Mouse (Mus musculus): ENCODE measurements around the gene Mesd.

Mesd gene

GRCm38 (mm10) chr7:83884021-83884658, at the start of gene Mesd, which contains the start of gene Tlnrd1:
TSS of gene Mesd (plus strand) at chr7:83884466.
TSS of gene Tlnrd1 (minus strand) at chr7:83884305.
- peak; percentile 92 for DNase-seq (ENCODE audit: low read depth, low spot score)

GRCm38 (mm10) chr7:83838525-83839224, 45.6 kb upstream of the Mesd start:
- DNase-seq (ENCODE audit: low read depth, low spot score): no peak

DNA sequence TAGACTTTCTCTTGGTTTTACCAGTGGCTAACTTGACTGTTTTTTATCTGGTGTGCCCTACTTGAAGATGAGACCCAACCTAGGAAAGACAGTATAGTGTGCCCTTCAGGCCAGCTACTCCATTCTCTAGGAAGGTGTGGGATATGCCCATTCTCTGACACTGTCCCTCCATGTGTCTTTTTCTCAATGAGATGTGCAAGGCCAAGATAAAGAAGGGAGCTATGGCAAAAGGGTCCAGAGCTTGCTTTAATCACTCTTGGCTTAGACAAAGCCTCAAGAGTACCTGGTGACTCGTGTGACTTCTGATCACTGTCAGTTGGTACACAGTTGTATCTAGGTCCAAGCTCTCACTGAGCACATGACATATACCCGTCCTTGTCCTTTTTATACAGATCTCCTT, 44.2 kb upstream of the Mesd start:
- no peak for DNase-seq (ENCODE audit: low read depth, low spot score)

GRCm38 (mm10) chr7:83842486-83843259, 41.6 kb upstream of the Mesd start:
- DNase-seq (ENCODE audit: low read depth, low spot score): no peak

GRCm38 (mm10) chr7:83844807-83845206, 39.5 kb upstream of the Mesd start:
- DNase-seq (ENCODE audit: low read depth, low spot score): no peak

DNA sequence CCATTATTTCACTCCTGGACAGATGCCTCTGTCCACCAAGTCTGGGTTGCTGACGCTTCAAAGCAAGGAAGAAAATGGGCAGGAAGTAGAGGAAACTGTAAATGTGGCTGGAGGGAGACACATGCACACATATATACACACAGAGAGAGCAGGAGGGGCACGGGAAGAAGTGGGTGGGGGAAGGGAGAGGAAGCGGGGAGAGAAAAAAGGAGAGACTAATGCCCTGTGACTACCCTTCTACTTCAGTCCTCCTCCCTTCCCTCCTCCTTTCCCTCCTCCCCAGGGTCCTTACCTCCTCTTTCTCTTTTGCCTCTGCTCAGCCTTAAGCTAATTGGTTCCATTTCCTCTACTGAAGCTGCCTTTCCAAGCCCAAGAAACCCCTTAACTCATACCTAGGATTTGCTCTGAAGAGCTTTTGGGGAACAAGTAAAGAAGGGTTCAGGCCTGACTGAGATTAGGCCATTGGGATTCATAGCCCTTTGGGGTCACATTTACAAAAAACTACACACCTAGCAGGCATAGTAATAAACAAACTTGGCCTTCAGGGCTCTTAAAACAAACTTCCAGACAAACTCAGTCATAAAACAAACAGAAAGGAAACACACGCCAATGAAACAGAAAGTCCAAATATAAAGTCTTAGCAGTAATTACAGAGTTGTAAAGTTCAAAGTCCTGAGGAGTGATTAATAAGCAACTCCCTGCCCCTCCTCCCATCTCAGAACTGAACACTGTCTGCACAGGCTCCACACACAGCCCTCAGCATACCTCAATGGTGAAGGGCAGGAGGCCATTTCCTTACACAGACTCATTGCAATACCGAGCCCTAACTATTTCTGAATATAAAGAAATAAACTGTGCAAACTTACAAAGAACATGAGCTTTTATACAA, 36.8 kb upstream of the Mesd start:
- peak; percentile 73 for DNase-seq (ENCODE audit: low read depth, low spot score)

DNA sequence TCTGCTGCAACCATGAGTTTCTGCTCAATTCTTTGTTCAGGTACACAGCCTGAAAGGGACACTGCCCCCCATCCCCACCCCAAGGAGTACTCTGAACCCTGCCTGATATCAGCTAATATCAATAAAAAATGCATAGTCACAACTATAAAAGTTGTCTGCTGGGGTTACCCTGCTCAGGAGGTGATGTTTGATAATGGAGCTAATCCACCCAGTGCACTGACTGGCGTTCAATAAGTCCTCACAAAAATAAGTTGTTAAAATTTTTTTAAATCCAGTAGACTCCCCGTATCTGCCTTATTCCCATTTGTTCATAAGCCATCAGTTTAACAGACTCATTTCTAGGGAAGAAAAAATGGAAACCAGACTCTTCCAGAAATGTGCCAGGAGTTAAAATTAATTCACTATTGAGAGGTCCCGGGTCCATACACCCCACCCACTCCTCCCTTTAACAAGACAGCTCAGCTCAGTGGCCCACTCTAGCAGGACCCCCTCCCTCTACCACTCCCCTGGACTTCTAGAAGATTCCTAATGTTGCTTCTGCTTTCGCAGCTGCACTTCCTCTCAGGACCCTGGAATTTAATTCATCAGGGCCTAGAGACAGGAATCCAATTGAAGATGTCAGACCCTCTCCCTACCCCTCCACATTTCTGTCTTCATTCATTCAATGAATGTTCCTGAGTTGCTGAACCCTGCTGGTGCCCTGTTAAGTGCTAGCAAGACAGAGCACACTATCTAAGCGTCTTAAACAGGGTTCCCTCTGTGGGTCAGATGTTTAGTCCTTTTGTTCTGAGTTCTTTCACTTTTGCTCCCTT, 32.5 kb upstream of the Mesd start:
- DNase-seq (ENCODE audit: low read depth, low spot score): no peak

- no peak for DNase-seq (ENCODE audit: low read depth, low spot score)
Measured at GRCm38 (mm10) chr7:83852381-83853380, 31.6 kb upstream of the Mesd start.

GRCm38 (mm10) chr7:83855203-83855602, 29.1 kb upstream of the Mesd start:
- no peak for DNase-seq (ENCODE audit: low read depth, low spot score)

DNA sequence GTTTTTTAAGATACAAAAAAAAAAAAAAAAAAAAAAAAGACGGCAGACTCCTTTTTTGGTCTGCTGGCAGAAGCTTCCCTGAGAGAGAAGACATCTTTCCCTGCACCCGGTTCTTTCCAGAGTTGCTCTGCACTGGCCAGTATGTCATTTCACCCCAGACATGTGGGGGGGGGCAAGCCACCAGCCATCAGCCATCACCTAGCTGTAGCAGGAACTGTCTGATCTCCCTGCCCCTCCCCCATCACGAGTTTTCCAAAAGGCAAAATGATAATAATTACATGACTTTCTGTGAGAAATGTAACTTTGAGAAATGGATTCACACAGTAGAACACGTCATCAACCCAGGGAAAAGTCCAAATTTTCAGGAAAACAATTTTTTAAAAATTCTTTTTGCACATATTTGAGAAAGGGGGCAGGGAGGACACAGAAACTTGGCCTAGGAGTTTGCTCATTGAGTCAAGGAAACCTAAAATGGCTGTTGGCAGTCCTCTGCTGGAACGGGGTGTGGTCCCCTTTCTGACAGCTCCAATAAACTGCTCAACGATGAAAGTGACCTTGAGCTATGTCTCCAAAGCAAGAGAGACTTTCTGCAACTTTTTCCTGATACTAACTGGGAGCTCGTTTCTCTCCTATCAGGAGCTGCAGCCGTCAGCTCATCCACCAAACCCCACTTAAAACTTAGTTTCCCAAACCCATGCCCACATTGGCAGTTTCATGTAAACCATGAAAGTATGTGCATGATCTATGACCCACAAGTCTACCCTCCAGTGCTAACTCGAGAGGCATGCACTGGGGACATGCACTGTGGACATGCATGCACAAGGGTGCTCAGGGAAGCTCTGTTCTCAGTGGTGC, 27.7 kb upstream of the Mesd start:
- DNase-seq (ENCODE audit: low read depth, low spot score): no peak

DNA sequence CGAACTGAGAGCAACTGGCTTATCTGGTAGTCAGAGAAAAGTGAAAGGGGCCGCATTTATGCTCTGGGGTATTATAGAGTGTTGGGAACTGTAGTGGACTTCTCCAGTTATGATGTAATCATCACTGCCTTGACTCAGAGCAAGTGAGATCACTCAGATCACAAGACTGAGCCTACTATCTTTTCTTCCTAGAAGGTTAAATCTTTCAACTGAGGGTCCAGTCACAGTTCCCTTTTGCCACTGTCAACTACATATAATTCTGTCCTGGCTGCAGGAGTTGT, 27.1 kb upstream of the Mesd start:
- no peak for DNase-seq (ENCODE audit: low read depth, low spot score)

DNA sequence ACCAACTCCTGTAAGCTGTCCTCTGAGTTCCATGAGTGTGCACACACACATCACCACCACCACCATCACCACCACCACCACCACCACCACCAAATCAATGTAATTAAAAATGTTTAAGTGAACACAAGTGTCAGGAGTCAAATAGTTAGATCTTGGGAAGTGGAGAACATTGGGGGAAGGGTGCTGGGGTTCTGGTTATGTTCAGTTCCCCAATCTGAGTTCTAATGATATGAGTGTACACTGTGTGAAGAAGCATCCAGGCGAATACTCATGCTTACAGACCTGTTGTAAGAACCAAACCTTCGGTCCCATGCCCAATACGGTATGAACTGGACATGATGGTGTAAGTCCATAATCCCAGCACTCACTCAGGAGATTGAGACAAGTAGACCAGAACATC, 26.3 kb upstream of the Mesd start:
- DNase-seq (ENCODE audit: low read depth, low spot score): no peak

DNA sequence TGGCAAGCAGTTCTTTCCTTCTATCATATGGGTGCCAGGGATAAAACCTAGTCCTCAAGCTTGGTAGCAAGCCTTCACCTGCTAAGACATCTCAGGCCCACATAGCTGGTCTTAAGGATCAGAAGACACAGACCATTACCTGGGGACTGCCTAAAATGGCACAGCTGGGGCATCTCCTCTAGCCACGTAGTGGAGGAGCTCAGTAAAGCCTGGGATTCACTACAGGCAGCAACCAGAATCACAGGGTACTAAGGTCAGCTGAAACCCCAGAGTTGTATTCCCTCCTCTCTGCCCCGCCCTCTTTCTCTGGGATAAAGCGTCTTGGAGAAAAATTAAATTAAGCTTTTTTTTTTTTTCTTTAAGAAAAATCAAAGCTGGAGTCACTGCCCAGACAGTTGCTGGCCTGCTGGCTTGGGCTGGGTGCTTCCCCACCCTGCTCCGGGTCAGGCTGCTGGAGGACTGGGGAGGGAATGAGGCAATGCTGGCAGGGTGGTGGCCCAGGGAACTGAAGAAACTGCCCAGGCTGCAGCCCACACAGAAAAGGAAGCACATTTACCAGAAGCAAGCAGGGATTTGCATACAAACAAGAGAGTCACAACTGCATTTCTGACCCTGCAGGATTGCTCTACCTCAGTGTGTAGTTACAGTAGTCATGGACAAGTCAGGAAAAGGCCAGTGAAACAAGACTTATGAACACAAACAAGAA, 24.7 kb upstream of the Mesd start:
- no peak for DNase-seq (ENCODE audit: low read depth, low spot score)

GRCm38 (mm10) chr7:83863554-83863953, 20.7 kb upstream of the Mesd start:
- DNase-seq (ENCODE audit: low read depth, low spot score): no peak

DNA sequence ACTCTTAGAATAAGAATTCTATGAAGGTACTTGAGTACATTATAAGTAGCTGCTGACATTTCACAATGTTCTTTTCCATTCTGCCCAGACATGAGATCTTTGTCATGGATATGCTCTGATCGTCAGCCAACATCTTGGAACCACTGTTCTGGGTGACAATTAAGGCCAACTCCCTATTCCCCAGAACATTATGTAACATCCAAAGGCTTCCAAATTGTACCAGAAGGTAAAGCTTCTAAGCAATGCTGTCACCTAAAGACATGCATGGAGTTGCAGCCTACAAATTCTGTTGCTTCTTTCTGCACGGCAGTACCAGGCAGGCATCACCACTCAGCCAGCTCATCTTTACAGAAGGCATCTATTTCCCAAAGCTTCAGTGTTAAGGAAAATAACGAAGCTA, 16.1 kb upstream of the Mesd start:
- DNase-seq (ENCODE audit: low read depth, low spot score): no peak

- no peak for DNase-seq (ENCODE audit: low read depth, low spot score)
Measured at GRCm38 (mm10) chr7:83869839-83870543, 14.3 kb upstream of the Mesd start.

DNA sequence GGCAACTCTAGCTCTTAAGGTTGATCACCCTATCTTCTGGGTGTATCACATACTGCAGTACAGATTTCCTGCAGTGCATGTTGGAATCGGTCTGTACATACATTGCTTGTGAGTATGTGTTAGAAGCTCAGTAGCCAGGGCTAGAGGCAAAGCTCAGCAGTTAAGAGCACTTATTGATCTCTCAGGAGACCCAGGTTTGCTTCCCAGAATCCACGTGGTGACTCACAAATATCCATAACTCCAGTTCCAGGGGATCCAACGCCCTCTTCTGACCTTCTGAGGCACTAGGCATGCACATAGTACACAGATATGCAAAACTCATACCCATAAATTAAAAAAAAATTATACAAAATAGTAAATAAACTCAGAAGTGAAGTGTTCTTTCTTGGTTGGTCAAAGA, 7.2 kb upstream of the Mesd start:
- DNase-seq (ENCODE audit: low read depth, low spot score): no peak
